Mouse (Mus musculus) heart, postnatal 25 days (tissue): ENCODE measurements around the gene Aldh1l1. TPM values are rescaled to one million over a fixed set of nuclear protein-coding genes. Genes with fewer than 3 reads are reported as not detected.
A peak's percentile ranks its signal among the peaks of the same experiment; 100 is the strongest.

ENCODE experiments used
- DNase-seq: peaks from one replicate; pipeline ENCODE4 v3.0.0; 2022; ENCODE audit warnings: low spot score
- intact Hi-C: fragments of 180-260 bp; cut with DNase I; formaldehyde crosslinking; loops from one replicate; pipeline ENCODE4 v1.15.1; 2025
- total RNA-seq, 2 experiments: library from RNA; stranded (reverse); gene quantifications; 2 replicates each; pipeline ENCODE4 v1.2.3; 2021

The Aldh1l1 gene
- total RNA-seq, 2 experiments from 2014 or later, result 1.5 to 2.3 TPM

DNA sequence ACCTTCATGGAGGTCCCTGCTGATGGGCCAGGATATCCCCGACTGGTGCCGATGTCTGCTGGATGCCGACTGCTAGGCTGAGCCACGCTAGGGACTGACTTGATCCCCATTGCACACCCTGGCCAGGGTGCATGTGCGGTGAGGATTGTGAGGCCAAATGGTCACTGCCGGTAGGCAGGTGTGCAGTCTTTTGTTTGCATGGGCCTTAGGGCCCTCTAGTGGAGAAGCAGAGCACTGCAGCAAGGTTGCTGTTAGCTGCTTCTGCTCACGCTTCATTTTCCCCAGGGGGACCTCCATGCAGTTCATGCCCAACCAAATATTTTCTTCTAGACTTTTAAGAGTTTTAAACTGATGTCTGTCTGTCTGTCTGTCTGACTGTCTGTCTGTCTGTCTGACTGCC is 120.3 kb downstream of the Aldh1l1 start:
- intact Hi-C loops, result no loop called here
- DNase-seq, result no peak

DNA sequence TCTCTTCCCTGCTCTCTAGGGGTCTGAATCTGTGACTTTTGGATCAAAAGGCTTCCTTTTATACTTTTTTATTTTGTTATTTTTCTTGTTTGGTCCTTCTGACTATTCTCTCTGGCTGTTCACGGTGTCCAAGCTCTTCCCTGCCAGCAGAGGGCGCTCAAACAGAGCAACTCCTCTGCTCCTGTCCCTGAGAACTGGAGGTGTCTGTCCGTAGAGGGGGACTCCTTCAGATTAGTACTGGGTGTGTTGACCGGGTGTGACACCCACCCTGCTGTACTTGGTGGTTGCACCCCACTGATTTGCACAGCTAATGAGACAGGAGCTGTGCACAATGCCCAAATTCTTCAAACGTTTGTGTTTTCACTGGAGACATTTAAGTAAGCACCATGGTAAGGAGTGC is 121.0 kb downstream of the Aldh1l1 start:
- DNase-seq, result no peak

DNA sequence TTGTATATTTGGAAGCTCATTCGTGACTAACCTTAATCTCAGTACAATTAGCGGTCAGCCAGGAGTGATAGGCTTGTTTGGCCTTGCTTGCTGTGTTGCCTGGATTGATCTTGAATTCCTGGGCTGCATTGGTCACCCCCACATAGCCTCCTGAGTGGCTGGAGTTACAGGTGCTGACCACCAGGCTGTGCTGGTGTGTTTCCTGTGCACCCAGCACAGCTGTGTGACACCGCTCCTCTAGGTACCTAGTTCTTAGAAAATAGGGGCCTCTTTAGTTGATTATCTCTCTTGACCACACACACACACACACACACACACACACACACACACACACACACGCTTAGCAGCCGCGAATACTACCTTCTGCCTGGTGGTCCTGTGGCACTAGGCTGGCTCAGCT is 122.0 kb downstream of the Aldh1l1 start:
- intact Hi-C loops, result no loop called here
- DNase-seq, result no peak

More for the DNA sequence above, 121.0 kb downstream of the Aldh1l1 start:
- intact Hi-C loops, result loop anchor here (1.0 kb wide), 1 partner anchor 122 kb away; no protein-coding TSS in a partner anchor

DNA sequence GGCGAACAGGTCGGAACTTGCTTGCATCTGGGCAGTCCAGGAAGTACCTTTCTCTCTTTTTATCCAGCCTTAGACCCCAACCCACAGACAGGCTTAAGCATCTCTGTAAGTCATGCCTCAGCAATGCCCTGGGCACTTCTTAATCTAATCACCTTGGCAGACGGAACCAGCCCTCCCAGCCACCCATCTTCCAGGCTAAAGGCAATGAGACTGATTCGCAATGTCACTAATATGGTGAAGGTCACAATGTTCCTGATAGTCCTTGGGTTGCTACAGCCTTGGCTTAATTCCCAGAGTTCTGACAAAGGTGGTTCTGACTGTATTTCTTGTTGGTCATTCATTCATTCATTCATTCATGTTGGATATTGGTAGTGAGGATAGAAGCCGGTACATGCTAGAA is 124.0 kb downstream of the Aldh1l1 start:
- no peak for DNase-seq
- intact Hi-C loops, result no loop called here

DNA sequence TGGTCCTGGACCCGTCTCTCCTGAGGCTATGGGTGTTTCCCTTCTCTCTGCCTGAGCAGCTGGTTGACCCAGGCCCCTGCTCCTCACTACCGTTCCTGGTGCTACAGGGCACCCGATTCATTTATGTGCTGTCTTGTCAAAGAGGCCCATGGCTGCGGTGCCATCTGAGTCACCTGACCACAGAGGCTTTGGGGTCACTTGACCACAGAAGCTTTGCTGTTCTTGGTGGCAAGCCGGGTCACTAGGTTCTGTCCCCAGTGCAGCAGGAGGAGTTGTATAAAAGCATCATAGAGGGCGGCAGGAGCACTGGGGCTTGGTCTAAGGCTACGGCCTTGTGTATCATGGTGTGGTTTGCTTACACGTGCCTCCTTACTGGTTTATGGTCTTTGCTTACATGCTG is 127.0 kb downstream of the Aldh1l1 start:
- DNase-seq, result no peak
- intact Hi-C loops, result no loop called here

DNA sequence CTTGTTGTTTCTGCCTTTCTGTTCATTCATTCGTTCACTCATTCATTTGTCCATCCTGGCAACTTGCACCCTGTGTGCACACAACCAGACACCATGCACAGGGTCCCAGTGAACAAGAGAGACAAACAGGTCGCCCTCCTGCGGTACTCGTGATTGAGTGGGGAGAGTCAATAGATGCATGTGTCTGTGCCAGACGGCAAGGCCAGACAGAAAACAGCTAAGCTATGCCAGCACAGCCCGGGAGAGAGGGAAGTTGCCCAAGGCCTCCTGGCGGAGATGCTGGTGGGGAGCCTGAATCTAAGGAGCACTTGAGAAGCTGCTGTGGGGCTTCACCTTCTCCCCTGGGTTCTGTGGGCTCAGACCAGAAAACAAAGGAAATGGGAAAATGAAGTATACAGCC is 129.1 kb downstream of the Aldh1l1 start:
- no peak for DNase-seq
- intact Hi-C loops, result no loop called here

DNA sequence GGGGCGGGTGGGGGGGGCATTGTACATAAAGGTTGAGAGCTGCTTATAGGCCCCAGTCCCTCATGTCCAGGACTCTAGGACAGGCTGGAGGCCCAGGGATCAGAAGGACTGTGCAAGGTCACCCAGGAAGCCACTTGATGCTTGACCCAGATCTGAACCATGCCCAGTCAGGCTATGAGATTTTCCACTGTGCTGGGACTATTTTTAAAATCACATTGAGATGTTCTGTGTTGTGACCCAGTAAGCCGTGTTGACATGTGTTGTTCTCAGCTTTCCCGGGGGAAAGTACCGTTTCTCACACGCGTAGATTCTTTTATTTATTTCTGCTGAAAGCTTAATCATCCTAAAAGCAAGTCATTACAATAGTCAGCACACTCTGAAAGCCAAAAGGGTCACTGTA is 129.8 kb downstream of the Aldh1l1 start:
- intact Hi-C loops, result no loop called here
- DNase-seq, result no peak

DNA sequence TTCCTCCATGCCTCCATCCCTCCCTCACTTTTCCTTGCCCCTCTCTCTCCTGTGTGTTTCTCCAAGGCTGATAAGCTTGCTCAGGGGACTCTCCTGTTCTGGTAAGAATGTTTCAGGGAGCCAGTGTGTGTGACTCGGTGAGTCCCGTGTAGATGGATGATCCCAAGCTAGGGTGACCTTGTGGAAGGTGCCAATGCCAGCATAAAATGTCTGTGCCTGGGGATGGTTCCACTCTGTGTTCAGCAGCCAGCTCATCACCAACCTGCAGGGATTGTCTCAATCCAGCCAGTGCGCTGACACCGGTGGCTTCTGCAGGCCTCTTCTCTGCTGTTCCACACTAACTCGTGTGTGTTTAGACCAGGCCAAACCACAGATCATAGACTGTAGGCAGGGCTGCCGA is 130.3 kb downstream of the Aldh1l1 start:
- DNase-seq, result no peak
- intact Hi-C loops, result no loop called here

DNA sequence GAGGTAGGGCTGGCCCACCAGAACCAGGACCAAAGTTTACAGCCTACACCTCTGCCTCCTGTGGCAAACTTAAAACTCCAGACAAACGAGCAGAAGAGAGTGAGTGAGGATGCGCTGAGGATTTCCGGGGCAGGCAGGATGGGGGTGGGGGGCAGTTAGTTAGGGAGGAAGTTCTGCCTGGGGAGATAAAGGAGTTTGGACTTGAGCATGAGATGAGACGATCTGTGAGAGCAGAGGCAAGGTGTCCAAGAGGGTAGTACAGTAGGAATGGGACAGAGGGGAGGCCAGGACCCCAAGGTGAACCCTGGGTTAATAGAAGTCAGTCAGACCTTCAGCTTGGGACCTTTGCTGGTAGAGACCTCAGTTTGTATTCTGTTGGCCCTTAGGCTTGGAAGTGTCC is 132.0 kb downstream of the Aldh1l1 start:
- intact Hi-C loops, result no loop called here
- DNase-seq, result no peak

DNA sequence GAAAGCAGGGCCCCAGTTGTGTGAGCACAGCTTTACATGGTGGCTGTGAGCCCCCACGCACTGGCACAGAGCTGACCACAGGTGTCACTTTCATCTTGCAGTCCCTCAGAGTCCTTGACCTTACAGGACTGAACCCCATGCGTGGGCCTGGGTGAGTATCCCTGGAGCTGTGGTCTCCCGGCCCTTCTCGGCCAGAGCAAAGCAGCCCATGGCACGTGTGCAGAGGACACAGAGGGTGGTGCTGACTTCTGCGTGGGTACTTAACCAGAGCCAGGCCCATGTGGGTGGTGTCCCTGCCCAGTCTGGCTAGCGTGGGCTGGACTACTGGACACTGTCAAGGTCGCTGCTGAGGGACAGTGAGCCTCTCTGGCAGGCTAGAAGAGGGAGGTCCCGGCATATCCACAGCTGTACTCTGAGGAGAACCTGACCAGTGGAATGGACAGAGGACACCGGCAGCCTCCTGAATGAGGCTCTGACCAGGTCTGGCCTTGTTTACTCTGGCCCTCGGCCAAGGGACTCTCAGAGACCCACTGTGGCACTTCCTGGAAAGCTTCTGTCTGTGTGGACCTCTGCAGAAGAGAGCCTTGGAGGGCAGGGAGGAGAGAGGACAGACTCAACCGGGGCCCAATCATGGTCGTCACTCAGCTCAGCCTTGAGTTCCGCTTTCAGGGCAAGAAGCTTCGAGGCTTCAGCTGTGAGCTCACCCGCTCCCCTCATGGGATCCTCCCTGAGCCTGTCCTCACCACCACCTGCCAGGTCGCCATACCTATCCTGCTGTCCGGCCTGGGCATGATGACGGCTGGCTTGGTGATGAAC is 132.8 kb downstream of the Aldh1l1 start:
- no peak for DNase-seq
- intact Hi-C loops, result no loop called here

DNA sequence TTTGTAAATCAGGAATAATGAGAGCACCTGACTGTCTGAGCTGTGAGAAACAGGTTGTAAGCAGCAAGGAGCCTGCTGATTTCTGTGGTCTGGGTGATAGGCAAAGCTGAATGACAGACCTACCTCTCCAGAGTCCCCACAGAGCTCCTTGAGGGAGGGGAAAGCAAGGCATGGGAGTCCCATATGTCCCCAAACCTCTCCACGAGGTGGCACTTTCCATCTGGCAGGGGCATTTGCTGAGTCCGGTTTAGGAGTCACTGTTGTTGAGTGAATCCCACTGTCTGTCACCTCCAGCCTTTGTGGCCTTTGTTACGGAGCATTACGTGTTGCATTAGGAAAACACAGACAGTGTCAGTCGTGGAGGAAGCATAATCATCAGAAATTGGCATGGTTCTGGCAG is 133.7 kb downstream of the Aldh1l1 start:
- no peak for DNase-seq
- intact Hi-C loops, result no loop called here

DNA sequence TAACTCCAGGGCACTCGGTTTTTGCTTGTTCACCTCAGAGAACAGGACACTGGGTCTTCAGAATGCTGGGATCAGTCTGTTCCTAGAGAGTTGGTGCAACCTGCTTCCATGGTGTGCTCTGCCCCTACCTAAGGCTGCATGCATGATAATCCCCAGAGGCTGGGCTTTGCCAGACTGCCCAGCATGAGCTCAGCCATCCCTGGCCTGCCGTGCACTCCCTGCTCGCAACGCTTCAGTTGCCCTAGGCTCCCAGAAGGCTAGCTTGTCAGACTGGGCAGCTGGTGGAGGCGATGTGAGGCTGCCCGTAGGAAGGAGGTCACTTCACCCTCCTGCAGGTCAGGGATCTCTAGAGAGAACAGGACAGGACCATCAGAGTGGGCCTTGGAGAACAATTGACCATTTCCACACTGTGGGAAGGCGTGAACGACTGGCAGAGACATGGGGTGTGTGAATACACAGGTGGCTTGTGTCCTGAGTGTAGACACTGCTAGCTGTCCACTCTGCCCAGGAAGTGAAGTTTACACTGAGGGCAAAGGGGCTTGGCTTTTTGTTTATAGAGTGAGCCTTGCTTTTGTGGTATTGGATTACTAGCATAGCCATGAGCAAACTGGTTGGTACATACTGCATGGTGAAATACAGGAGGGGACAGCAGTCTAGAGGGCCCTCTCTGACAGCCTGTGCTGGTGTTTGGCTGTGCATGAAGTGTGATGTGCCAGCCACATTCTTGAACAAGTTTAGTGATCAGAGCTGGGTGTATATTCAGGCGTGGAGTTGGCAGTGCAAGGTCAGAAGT is 134.8 kb downstream of the Aldh1l1 start:
- no peak for DNase-seq
- intact Hi-C loops, result no loop called here

DNA sequence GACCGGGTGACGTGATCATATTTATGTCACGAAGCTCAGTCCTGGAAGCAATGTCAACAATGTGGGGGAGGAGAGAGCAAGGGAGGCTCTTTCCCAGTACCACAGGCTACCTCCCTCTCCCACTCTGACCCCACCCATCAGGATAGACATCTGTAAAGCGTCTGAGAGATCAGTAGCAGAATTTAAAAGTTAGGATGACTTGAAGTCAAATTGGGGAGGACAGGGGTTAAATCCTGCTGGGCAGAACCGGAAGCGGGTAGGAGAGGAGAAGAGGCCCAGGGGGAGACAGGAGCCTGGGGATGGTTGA is 135.3 kb downstream of the Aldh1l1 start:
- no peak for DNase-seq
- intact Hi-C loops, result no loop called here

DNA sequence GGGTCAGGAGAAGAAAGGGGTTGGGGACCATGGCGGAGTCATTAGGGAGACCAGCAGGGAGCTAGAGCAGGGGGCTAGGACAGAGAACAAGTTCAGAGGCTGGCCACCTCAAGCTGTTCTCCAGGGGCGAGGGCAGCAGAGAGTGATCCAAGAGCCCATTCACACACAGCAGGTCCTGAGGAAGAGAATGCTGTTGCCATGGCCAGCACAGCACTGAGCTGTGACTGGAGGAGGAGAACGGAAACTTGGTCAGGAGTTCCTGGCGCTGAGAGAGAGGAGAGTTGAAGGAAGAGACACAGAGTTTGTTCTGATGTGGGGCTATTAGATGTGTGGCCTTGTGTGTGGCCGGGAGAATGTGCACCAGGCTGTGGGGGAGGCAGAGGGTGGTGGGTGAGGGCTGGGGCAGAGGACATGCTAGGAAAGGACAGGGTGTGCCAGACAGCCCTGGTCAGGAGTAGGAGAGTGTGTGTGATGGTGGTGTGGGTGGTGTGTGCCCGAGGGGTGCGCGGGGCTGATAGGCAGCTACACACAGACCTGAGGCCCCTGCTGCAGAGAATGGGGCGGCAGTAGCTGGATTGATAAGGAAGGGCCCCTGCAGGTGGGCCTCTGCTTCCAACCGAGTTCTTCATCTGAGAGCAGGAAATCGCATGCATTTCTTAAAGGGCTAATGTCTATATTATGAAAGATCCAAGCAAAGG is 136.7 kb downstream of the Aldh1l1 start:
- intact Hi-C loops, result no loop called here
- DNase-seq, result no peak

DNA sequence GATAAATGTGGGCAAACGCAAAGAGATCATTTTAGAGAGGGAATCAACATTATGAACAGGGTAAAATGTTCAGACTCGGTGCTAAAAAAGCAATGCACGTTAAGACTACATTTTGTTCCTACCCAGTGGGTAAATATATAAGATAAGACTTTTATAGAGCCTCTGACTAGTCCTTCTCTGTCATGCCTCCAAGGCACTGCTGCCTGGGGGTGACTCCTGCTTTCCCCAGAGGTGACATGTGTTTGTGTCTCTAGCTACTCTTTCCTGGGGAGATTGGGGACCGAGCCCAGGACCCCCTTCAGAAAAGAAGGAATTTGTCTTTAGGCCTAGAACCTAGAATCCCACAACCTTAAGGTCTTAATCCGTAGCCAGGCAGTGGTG is 137.2 kb downstream of the Aldh1l1 start:
- no peak for DNase-seq
- intact Hi-C loops, result no loop called here

DNA sequence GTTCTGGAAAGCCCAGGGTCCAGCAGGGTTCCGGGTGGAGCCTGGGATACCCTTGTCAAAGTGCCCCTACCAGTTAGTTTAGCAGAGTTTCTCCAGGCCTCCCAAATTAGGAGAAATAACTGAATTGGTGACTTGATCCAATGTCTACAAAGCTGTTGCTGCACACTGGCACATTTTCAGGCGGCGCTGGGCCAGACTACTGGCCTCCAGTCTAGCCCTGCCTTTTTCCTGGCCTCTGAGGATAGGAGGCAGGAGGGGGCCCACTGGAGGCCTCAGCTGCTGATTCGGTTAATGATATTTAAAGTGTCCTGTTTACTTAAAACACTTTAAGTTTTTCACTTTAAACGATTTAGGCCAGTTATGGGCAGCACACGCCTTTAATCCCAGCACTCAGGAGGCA is 138.0 kb downstream of the Aldh1l1 start:
- intact Hi-C loops, result no loop called here
- DNase-seq, result peak; percentile 70

DNA sequence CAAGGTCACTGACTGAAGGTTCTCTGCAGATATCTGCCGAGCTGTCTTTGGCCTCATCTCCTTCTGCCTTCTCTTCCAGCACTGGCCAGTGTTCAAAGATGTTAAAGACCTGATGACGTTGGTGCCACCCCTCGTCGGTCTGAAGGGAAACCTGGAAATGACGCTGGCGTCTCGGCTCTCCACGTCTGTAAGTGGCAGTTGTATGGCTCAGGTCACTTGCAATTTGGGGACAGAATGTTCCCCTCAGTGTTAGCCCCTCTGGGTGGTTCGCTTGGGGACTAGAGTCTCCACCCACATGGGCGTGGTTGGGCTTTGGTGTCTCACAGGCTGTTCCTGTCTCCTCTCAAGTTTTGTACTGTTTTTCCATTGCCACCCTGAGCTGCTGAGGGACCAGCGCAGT is 138.5 kb downstream of the Aldh1l1 start:
- intact Hi-C loops, result no loop called here
- DNase-seq, result peak; percentile 69

DNA sequence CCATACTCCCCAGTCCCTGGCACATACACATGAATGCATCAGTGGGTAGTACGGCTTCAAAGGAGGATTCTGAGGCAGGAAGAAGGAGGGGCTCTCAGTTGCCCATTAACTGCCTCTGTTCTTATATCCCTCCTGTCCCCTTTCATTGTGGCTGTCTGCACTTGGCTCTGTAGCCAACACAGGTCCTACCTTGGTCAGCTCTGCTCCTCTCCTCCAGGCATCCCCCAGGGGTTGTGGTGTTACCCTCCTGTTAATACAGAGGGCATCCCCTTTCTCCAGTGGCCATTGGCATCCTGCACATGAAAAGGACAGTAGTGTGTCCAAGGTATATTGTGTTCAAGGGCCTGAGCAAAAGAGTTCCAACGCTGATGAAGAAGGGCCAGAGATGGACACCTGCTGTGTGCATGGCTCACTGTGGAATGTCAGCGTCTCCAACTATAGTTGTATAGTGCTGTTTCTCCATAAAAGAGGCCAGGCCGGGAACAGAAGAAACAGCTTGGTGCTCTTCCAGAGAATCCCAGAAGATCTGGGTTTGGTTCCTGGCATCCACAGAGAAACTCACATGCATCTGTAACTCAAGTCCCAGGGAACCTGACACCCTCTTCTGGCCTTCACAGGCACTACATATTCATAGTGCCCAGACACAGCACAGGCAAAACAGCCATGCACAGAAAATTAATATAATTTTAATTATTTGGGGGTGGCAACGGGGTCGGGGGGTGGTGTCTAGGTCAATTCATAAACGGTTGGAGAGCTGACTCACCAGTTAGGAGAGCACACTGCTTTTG is 139.2 kb downstream of the Aldh1l1 start:
- DNase-seq, result no peak
- intact Hi-C loops, result no loop called here

DNA sequence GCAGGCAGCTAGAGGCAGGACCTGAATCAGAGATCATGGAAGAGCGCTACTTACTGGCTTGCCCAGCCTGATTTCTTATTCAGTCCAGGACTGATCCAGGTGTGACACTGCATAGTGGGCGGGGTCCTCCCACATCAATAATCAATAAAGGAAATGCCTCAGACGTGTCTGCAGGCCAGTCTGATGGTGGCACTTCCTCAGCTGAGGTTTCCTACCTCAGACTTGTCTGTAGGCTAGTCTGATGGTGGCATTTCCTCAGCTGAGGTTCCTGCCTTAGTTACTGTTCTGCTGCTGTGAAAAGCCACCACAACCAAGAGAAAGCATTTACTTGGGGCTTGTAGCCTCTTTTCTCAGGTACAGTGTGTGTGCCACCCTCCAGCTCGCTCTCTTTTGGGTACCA is 141.3 kb downstream of the Aldh1l1 start:
- DNase-seq, result no peak
- intact Hi-C loops, result no loop called here

DNA sequence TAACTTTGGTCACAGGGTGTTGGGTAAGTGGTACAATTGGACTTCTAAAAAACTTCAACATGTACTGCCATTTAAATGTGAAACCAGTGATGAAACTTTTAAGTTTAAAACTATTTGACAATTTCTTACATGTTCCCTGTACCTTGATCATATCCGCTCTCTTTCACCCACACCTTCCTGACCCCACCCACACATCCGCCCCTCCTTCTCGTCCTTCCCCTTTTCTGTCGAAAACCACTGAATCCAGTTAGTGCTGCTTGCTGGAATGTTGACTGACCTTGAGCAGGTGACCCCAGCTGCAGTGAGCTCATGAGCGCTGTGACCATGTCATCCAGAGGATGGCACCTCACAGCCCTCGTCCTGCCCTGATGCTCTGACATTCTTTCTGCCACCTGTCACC is 143.3 kb downstream of the Aldh1l1 start:
- intact Hi-C loops, result no loop called here
- DNase-seq, result no peak
